Mouse (Mus musculus) adrenal gland, postnatal 36 days (tissue): ENCODE measurements around the gene Sebox. TPM values are rescaled to one million over a fixed set of nuclear protein-coding genes. Genes with fewer than 3 reads are reported as not detected.

Source experiments
- DNase-seq, 2 experiments: peaks; one replicate each; pipeline ENCODE4 v3.0.0; 2021; ENCODE audit warnings: mixed read lengths in 1 of 2
- total RNA-seq, 2 experiments: library from RNA; stranded (reverse); gene quantifications; 2 replicates each; pipeline ENCODE4 v1.2.3; 2021

The Sebox gene
- total RNA-seq, 2 experiments from 2014 or later: not detected

DNA sequence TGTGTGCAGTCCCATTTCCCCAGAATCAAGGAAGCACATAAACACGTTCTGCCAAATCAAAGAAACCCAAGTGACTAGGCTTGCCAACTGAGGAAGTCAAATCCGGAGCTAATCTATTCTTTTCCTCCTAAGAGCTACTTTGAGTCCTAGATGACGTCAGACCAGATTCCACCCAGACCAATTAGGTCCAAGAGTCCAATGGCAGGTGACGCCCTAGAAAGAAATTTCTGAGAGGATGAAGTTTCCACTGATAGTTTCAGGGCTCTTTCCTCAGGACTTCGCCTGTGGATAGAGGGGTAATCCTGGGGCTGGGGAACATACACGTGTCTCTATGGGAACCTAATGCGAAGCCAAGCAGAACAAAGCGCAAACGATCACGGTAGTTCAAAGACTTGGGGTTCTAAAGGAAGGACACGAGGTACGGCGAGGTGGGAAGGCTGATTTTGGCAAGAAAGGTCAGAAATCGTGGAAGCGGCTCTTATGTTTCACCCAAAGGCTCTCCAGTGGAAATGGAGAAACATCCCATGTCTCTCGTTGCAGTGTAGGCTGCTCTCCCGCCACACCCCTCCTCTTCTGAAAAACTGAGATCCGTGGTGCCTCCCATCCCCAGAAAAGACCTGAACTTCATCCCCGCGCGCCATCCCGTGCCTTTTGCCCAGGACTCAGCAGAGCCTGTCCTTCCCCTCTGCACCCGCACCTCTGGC, 32.3 kb downstream of the Sebox start:
- DNase-seq: peak; percentile 40 to 42

DNA sequence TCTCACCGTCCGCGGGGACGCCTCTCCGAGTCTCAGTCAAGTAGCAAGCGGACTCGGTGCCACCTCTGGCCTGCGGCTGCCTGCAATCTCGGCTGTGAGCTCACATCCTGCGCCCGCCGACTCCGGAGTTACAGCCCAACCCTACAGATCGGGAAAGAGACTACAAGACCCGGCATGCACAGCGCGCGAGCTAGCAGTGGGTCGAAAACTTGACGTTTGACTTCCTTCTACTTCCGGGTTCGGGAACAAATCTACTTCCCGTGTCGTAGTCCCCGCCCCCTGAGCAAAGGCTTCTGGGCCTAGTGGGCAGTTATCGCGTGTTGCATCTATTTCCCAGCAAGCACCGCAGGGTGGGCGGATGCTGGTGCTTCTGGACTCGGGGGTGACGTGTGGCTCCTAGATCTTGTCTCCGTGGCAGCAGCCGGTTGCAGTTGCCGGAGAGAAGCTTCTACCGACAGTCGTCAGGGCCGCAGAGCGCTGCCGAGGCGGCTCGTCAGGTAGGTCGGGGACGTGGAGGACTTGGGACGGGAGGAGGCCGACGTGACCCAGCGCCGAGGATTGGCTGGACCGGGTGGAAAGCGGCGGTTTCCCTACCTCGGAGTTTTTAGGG, 32.9 kb downstream of the Sebox start, which contains the start of the genes Tnfaip1 and Ift20:
Tnfaip1 (minus strand) TSS at position 253 of the 610 bp plus-strand sequence.
Ift20 (plus strand) TSS at position 282 of the 610 bp plus-strand sequence.
- peak; percentile 98 for DNase-seq

DNA sequence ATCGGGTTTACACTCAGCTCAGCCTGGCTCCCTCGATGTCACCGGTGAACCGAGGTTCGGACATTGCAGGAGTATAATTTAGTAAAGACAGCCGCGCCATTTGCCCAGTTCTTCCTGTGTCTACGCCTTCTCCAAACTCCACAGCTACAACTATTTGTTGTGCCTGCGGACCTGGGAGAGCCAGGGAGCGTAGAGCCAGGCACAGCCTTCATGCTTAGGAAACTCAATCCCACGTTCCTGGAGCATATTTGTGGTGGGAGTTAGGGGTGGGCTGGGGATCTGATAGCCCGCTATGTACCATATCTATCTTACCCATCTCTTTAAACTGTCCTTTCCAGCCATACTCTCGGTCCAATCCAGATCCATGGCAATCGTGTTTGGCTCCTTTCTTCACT, 33.4 kb downstream of the Sebox start:
- DNase-seq: no peak

DNA sequence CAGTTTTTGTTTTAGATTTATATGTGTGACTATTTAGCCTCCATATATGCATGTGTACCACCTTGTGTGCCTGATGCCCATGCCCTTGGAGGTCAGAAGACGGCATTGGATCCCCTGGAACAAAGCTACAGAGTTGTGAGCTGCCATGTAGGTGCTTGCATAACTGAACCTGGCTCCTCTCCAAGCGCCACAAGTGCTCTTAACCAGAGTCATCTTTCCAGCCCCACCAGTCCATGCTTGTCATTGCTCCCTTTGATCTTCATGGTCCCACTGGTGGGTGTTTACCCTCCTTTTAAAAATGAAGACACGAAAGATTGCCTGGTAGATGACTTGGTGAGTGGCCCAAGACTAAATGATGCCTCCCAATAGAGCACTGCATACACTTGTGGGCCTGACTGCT, 37.1 kb downstream of the Sebox start:
- DNase-seq: peak; percentile 44 to 48

DNA sequence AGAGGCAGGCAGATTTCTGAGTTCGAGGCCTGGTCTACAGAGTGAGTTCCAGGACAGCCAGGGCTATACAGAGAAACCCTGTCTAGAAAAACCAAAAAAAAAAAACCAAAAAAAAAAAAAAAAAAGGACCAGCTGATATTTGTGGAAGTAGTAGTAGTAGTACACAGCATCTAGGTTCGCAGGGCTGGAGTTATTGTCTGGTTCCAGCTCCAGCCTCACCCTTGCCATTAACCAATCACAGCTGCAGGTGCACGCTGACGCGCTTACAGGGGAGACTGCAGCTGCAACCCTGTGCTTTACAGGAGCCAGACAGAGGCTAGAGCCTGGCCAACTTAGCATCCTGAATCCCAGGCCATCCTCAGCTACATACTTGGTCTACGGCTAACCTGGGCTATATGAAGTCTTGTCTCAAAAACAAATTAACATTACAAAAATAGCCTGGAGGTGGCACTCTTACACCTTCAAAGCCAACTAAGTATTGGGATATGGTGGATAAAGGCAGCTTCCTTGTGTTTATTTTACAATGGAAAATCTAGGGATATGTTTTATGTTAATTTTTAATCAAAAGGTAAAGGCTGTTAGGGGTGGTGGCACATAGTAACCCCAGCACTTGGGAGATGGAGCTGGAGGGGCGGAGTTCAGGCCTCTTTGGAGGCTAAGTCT, 41.3 kb downstream of the Sebox start:
- DNase-seq: no peak

DNA sequence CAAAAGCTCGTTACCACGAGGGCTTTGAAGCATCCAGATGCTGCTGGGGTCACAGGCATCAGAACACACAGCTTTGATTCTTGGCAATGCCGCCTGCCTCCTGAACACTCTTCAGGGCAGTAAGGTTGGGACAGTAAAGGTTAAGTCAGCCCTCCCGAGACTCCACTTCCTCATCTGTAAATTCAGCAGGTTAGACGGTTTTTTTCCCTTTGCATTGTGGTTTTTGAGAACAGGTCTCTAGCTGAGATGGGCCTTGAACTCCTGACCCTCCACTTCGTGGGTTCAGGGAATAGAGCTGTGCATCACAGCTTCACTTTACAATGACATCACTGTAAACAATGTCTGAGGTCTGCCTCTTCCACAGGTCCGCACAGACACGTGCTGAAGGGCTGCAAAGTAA, 41.9 kb downstream of the Sebox start:
- no peak for DNase-seq

DNA sequence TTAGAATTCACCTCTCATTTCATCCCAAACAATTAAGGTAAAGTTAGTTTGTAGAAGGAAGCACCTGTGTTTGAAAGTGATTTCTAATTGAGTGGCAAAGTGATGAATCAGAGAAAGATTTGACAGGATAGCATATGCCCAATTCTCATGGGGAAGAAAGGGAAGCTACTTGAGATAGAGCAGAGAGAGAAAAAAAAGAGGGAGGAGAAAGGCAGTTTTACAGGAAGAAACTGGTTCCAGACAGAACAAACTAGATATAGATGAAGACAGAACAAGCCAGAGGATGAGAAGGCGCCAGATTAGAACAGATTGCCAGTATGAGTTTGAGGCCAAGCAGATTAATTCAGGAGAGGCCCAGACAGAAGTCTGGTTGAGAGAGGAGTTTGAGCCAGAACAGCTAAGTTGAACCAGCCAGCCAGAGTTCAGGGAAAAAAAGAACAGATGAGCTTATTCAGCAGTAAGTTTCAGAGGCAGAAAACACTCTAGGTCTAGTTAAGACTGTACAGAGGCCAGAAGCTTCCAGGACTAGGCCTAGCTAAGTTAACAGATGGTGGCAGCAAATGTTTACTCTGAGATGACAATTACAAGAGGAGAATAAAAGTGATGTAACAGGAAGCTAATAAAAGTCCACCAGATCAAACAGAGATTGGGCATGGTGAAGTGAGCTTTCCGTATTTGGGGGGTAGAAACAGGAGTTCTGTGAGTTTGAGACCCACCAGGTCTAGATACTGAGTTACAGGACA, 44.6 kb downstream of the Sebox start:
- DNase-seq: no peak

DNA sequence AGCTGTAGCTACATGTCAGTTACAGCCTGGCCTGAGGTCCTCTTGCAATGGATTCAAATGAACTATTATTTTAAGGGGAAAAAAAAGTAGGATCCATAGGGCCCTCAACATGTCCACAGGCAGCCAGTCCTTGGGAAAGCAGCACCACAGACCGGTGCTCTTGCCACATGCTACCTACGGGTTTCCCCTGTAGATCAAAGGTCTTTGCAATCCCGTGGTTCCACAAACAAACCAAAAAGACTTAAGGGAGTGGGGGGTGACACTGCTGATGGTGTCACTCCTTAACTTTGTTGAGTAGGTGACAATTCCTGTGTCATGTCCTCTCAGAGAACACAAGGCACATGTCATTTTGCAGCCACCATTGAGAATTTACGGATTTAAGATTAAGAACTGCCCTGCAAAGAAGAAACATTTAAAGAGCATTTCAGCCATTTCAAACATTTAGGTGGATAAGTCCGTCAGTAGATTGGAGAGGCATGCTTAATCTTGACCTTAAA, 46.3 kb downstream of the Sebox start:
- no peak for DNase-seq

DNA sequence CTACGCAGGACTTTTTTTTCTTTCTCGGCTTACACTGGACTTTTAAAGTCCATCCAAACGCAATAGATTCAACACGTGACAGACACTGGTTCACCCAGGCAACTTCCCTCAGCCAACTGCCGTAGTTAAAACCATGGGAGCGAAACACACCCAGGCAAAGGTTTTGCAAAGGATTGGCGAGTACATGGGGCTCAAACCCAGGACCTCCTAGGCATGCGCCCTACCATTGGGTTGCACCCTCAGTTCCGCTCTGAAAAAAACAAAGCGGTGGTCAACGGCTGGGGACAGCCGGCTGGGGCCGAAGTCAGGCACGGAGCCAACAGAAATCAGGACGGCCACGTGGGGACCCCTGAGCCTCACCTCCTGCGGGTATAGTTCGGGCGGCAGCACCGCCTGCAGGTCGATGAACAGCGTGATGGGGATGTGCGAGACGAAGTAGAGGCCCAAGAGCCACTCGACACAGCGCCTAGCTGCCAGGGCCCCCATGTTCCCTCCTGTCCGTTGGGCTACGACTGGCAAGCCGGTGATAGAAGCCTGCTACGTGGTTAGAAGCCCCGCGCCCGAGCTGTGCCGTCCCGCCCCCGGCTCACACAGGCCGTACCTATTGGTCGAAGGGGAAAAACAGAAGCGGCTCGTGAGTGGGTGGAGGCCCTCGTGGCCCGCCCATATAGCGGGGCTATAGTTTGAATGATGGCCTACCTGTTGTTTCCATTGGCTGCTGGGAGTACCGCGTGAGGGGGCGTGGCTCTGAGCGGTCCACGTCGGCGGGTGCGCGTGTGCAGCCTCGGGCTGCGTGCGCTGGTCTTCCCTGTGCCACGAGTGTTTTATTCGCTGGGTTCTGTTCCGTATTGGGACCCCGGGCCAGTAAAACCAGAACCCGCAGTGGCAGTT, 47.2 kb downstream of the Sebox start, which contains the start of gene Tmem97:
Tmem97 (minus strand) TSS at position 610 of the 891 bp plus-strand sequence.
- peak; percentile 96 to 97 for DNase-seq

DNA sequence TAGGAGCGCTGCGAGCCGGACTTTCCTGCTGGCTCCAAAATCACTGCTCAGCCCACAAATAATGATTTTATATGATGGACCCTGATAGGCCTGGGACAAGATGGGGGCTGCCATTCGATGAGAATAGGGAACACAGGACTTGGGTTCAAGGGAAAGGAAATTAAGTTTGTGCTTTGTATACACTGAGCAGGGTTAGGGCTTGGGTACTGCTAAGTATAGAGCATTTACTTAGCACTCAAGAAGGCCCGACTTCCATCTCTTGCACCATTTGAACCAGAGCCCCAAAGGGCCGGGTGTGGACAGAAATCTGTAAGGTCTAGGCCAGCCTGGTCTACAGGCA, 47.8 kb downstream of the Sebox start:
- DNase-seq: no peak

Other genes starting within 250 kb of the Sebox start
- gene 2610507B11Rik, start 241.7 kb upstream of the Sebox start, total RNA-seq: 100 to 1,000 TPM; 150 to 176 TPM
- 1 to 10 TPM in 1 of 2 experiments, under 1 TPM in 1; 0.99 to 1.3 TPM for gene BC030499, start 212.6 kb upstream of the Sebox start, total RNA-seq
- 1 to 10 TPM; 4.1 to 4.3 TPM for gene Spag5, start 201.9 kb upstream of the Sebox start, total RNA-seq
- 10 to 100 TPM; 11.7 to 21.6 TPM for gene Aldoc, start 180.5 kb upstream of the Sebox start, total RNA-seq
- gene Pigs, start 175.0 kb upstream of the Sebox start, total RNA-seq: 10 to 100 TPM; 54.0 to 57.7 TPM
- gene Unc119, start 160.0 kb upstream of the Sebox start, total RNA-seq: 10 to 100 TPM; 32.8 to 37.3 TPM
- gene Foxn1, start 116.9 kb upstream of the Sebox start, total RNA-seq: under 1 TPM in 1 of 2 experiments, not detected in 1; 0.30 TPM
- gene Slc13a2, start 81.2 kb upstream of the Sebox start, total RNA-seq: not detected
- gene Slc46a1, start 37.8 kb upstream of the Sebox start, total RNA-seq: 10 to 100 TPM; 31.9 to 40.0 TPM
- 1 to 10 TPM; 4.5 to 5.9 TPM for gene Sarm1, start 5.7 kb upstream of the Sebox start, total RNA-seq
- 1 to 10 TPM; 1.6 to 3.2 TPM for gene Vtn, start 4.4 kb upstream of the Sebox start, total RNA-seq
- 10 to 100 TPM; 27.3 to 36.0 TPM for gene Tmem199, start 8.7 kb downstream of the Sebox start, total RNA-seq
- gene Poldip2, start 8.7 kb downstream of the Sebox start, total RNA-seq: 100 to 1,000 TPM; 149 to 156 TPM
- 10 to 100 TPM; 45.0 to 45.3 TPM for gene Tnfaip1, start 32.9 kb downstream of the Sebox start, total RNA-seq
- gene Ift20, start 32.9 kb downstream of the Sebox start, total RNA-seq: 100 to 1,000 TPM in 1 of 2 experiments, 10 to 100 TPM in 1; 94.3 to 106 TPM
- 10 to 100 TPM; 37.8 to 59.8 TPM for gene Tmem97, start 47.3 kb downstream of the Sebox start, total RNA-seq
- 10 to 100 TPM; 48.6 to 53.6 TPM for gene Nlk, start 193.9 kb downstream of the Sebox start, total RNA-seq
- 10 to 100 TPM; 43.4 to 69.7 TPM for gene Ccnq, start 248.3 kb downstream of the Sebox start, total RNA-seq